Mouse (Mus musculus) thymus, adult 2 months (tissue): ENCODE data around the gene Psmd11.

ENCODE experiments used
- CTCF ChIP-seq: fragments of 200-500 bp; IDR thresholded peaks from 2 replicates; pipeline ENCODE4 v1.5.1; 2012; ENCODE audit warnings: mild to moderate bottlenecking, control low read depth, low read length, moderate library complexity, borderline replicate concordance; ENCODE audit not compliant: control insufficient read depth, poor library complexity, insufficient read depth; ENCODE audit errors: extremely low read depth
- POLR2A ChIP-seq: fragments of 200-500 bp; IDR thresholded peaks from 2 replicates; pipeline ENCODE4 v1.6.1; 2012; ENCODE audit warnings: mild to moderate bottlenecking, low read length, control low read depth, moderate library complexity; ENCODE audit not compliant: control insufficient read depth, poor library complexity, insufficient read depth; ENCODE audit errors: extremely low read depth

- TF ChIP-seq CTCF, result no peak
- TF ChIP-seq POLR2A, result no peak
Measured at GRCm38 (mm10) chr11:80493186-80493585, 64.8 kb downstream of the Psmd11 start.
